Comparison of ENCODE assay signal across 9 mouse cellular contexts in genomic region chr5:150049946-150050345, GRCm38 (mm10). TPM values are rescaled to one million over a fixed set of nuclear protein-coding genes. Genes with fewer than 3 reads are reported as not detected.
DNase-seq lines count a peak whose midpoint lies in the region; ATAC-seq and TF ChIP-seq lines count a peak whose summit lies in the region.
"Had no signal": no experiment of that assay in that cellular context is flagged by ENCODE, and none has a peak within 500 bp of the region (broad histone marks: within the 10 kb centered on the region; RNA-seq: fewer than 3 reads in every experiment).

No protein-coding gene starts in this region.

- no peak overlapping the region for H3K4me2 ChIP-seq in midbrain, embryonic 16.5 days (ENCODE audit: low read length)

- peak; percentile 53 for TF ChIP-seq CTCF in kidney, adult 2 months (conservative IDR thresholded peaks at IDR 0.05; ENCODE audit: insufficient read depth, insufficient read length, low read depth, low read length)
- peak; percentile 90 for TF ChIP-seq CTCF in E14TG2a.4 (conservative IDR thresholded peaks at IDR 0.05; ENCODE audit: low read length)

- H3K36me3 ChIP-seq in kidney, adult 2 months (ENCODE audit: control insufficient read depth, insufficient read depth, low read length), result no peaks in the 10 kb centered on the region
- no peaks in the 10 kb centered on the region for H3K36me3 ChIP-seq in E14TG2a.4 (ENCODE audit: insufficient read depth, low read length)
- no peaks in the 10 kb centered on the region for H3K36me3 ChIP-seq in midbrain, embryonic 16.5 days (ENCODE audit: control insufficient read depth, insufficient read depth, low read length)

- DNase-seq in kidney, adult 2 months, result peak; percentile 7
- DNase-seq in kidney, adult 8-10 months, result no peak
- DNase-seq in 416B (ENCODE audit: low read depth) (peak; percentile 39), MN1 (ENCODE audit: low spot score) (no peak)
- DNase-seq in embryo, embryonic 10 days (ENCODE audit: low spot score), result peak; percentile 62

- H3K27ac ChIP-seq in kidney, adult 2 months (ENCODE audit: insufficient read depth, low read depth, low read length), result no peak overlapping the region
- no peak overlapping the region for H3K27ac ChIP-seq in midbrain, embryonic 16.5 days (ENCODE audit: low read length)

- H3K9me3 ChIP-seq in E14TG2a.4 (ENCODE audit: low read length), result no peaks in the 10 kb centered on the region
- no peaks in the 10 kb centered on the region for H3K9me3 ChIP-seq in midbrain, embryonic 16.5 days (replicated peaks; ENCODE audit: control insufficient read depth, low read length, poor library complexity, severe bottlenecking)

- no peak overlapping the region for H3K9ac ChIP-seq in midbrain, embryonic 16.5 days (ENCODE audit: low read depth, low read length)

- no peaks in the 10 kb centered on the region for H3K27me3 ChIP-seq in kidney, adult 2 months (replicated peaks; ENCODE audit: control insufficient read depth, insufficient read depth, low read length)
- no peaks in the 10 kb centered on the region; the same call in none of the 2 replicates for H3K27me3 ChIP-seq in E14TG2a.4 (ENCODE audit: insufficient read depth, low read length)
- H3K27me3 ChIP-seq in midbrain, embryonic 16.5 days (ENCODE audit: control insufficient read depth, insufficient read depth, low read depth, low read length), result no peaks in the 10 kb centered on the region

- no peak for TF ChIP-seq POLR2A in kidney, adult 2 months (IDR thresholded peaks at IDR 0.05; ENCODE audit: low read depth, low read length)

- 52% methylated on average over 7 of the region's 7 CpGs for WGBS in kidney, adult 2 months
- 57% methylated on average over 7 of the region's 7 CpGs for WGBS in midbrain, embryonic 16.5 days

- no peak overlapping the region for H3K4me3 ChIP-seq in kidney, adult 2 months (ENCODE audit: insufficient read depth, low read depth, low read length)
- H3K4me3 ChIP-seq in E14TG2a.4 (replicated peaks; ENCODE audit: low read length), result no peak overlapping the region
- H3K4me3 ChIP-seq in midbrain, embryonic 16.5 days (ENCODE audit: low read depth, low read length), result no peak overlapping the region
- H3K4me3 ChIP-seq: erythroblast, embryonic 14.5 days had no signal

- peak; percentile 62 for ATAC-seq in megakaryocyte progenitor cell, adult 5-6 weeks (replicated peaks; ENCODE audit: poor library complexity)
- no peak for ATAC-seq in midbrain, embryonic 16.5 days

- H3K4me1 ChIP-seq in kidney, adult 2 months (ENCODE audit: control insufficient read depth, insufficient read depth, low read length), result no peaks in the 10 kb centered on the region
- no peaks in the 10 kb centered on the region for H3K4me1 ChIP-seq in E14TG2a.4 (replicated peaks; ENCODE audit: low read depth, low read length)
- H3K4me1 ChIP-seq in midbrain, embryonic 16.5 days (ENCODE audit: control insufficient read depth, insufficient read depth, low read length), result no peaks in the 10 kb centered on the region

RNA-seq across cellular contexts. Expression of gene Rxfp2, which starts 31.5 kb away (rescaled TPM):
- polyA plus RNA-seq in kidney, adult 2 months (2012; rRNA removed), result 0.08 and 0.30 TPM in 2 replicates
- total RNA-seq in megakaryocyte progenitor cell, adult 5-6 weeks (2015), result not detected in 2 replicates
- total RNA-seq in megakaryocyte progenitor cell, adult 5-6 weeks (2017), result not detected in 2 replicates
- polyA plus RNA-seq in midbrain, embryonic 16.5 days (2015; fragmentation: Nextera tagmentation; extraction: Ambion mirVana), result 1.1 and 1.9 TPM in 2 replicates
- polyA plus RNA-seq: erythroblast, embryonic 14.5 days had no signal

Comparison
In these comparisons a context has a peak if more than half of its experiments do, and no peak if none do; other contexts are left out.
1. DNase-seq: peak in kidney, adult 2 months (single experiment), 416B (single experiment) and embryo, embryonic 10 days (single experiment); none in kidney, adult 8-10 months (0 of 2) and MN1 (single experiment).